Mouse (Mus musculus) kidney, embryonic 14.5 days (tissue): ENCODE measurements around the gene Wfdc11. TPM values are rescaled to one million over a fixed set of nuclear protein-coding genes. Genes with fewer than 3 reads are reported as not detected.
"Not testable (repeated sequence)": the region's sequence is repeated elsewhere in the genome, so short reads cannot be mapped to it uniquely, and the experiment has no call there.

Experiments used
- ATAC-seq: fragments of 200-750 bp; cut with Nextera tagmentation; 2 replicates; pipeline ENCODE4 v1.8.0; 2017; ENCODE audit warnings: moderate number of reproducible peaks, mild to moderate bottlenecking, moderate TSS enrichment, moderate library complexity; ENCODE audit not compliant: low FRiP score, low TSS enrichment
- H3K27ac ChIP-seq: fragments of 300-500 bp; sonication (generic); 2 replicates; pipeline ENCODE4 v1.5.1; 2014; ENCODE audit warnings: low read depth, mild to moderate bottlenecking, low read length, moderate library complexity, mixed read lengths
- H3K27me3 ChIP-seq: fragments of 300-500 bp; sonication (generic); 2 replicates; pipeline ENCODE4 v1.6.1; 2014; ENCODE audit warnings: mild to moderate bottlenecking, low read length; ENCODE audit not compliant: control insufficient read depth, insufficient read depth
- H3K36me3 ChIP-seq: fragments of 300-500 bp; sonication (generic); 2 replicates; pipeline ENCODE4 v1.6.1; 2014; ENCODE audit warnings: low read length, mixed read lengths; ENCODE audit not compliant: control insufficient read depth, insufficient read depth
- H3K4me1 ChIP-seq: fragments of 300-500 bp; sonication (generic); 2 replicates; pipeline ENCODE4 v1.6.1; 2014; ENCODE audit warnings: low read length, mixed read lengths; ENCODE audit not compliant: control insufficient read depth, insufficient read depth
- H3K4me2 ChIP-seq: fragments of 300-500 bp; sonication (generic); replicated peaks from 2 replicates; pipeline ENCODE4 v1.6.1; 2014; ENCODE audit warnings: low read depth, mild to moderate bottlenecking, low read length
- H3K4me3 ChIP-seq: fragments of 300-500 bp; sonication (generic); 2 replicates; pipeline ENCODE4 v1.5.1; 2014; ENCODE audit warnings: mild to moderate bottlenecking, low read length
- H3K9ac ChIP-seq: fragments of 300-500 bp; sonication (generic); 2 replicates; pipeline ENCODE4 v1.6.1; 2014; ENCODE audit warnings: low read depth, mild to moderate bottlenecking, low read length, moderate library complexity
- H3K9me3 ChIP-seq: fragments of 300-500 bp; sonication (generic); 2 replicates; pipeline ENCODE4 v1.6.1; 2016; ENCODE audit warnings: low read length; ENCODE audit not compliant: control insufficient read depth
- WGBS: fragments of 180-500 bp; shearing (Covaris S2); extraction: QIAGEN DNeasy Blood & Tissue Kit; methylation state at CpG from one replicate; pipeline ENCODE4 v1.1.7; 2014; 5-methylcytosine and 5-hydroxymethylcytosine counted together
- polyA plus RNA-seq: library from polyadenylated mRNA; unstranded; fragments of >200 nt; fragmentation: Nextera tagmentation; extraction: Ambion mirVana; gene quantifications from 2 replicates; pipeline ENCODE4 v1.2.1, GENCODE M21; 2014

Wfdc11 gene
- polyA plus RNA-seq, 1 experiment from 2014 or later: not detected

- not testable (repeated sequence) for H3K9ac ChIP-seq, ATAC-seq, H3K27me3 ChIP-seq, H3K4me2 ChIP-seq, H3K36me3 ChIP-seq, H3K27ac ChIP-seq, H3K4me1 ChIP-seq, H3K4me3 ChIP-seq, H3K9me3 ChIP-seq
- WGBS: 54% methylated on average over 8 of the region's 8 CpGs
Measured at GRCm38 (mm10) chr2:164613471-164613870, 60.4 kb downstream of the Wfdc11 start, which contains the start of the genes Wfdc6b and Wfdc8. TSS of gene Wfdc6b (plus strand) at chr2:164613522. TSS of gene Wfdc8 (minus strand) at chr2:164613626.

Other genes starting within 250 kb of the Wfdc11 start
- 87.8 and 108 TPM in 2 replicates for gene Sdc4, start 230.2 kb downstream of the Wfdc11 start, polyA plus RNA-seq
- gene Sys1, start 217.1 kb downstream of the Wfdc11 start, polyA plus RNA-seq: 66.8 and 69.4 TPM in 2 replicates
- gene Gm20458, start 213.1 kb downstream of the Wfdc11 start, polyA plus RNA-seq: 7.1 and 8.4 TPM in 2 replicates
- gene Trp53tg5, start 200.4 kb downstream of the Wfdc11 start, polyA plus RNA-seq: not detected in 2 replicates
- gene Dbndd2, start 188.0 kb downstream of the Wfdc11 start, polyA plus RNA-seq: 12.4 and 14.7 TPM in 2 replicates
- gene Pigt, start 176.6 kb downstream of the Wfdc11 start, polyA plus RNA-seq: 70.7 and 79.2 TPM in 2 replicates
- gene Wfdc2, start 111.7 kb downstream of the Wfdc11 start, polyA plus RNA-seq: 330 and 331 TPM in 2 replicates
- not detected in 2 replicates for gene Spint3, start 100.6 kb downstream of the Wfdc11 start, polyA plus RNA-seq
- not detected in 2 replicates for gene Wfdc6a, start 88.6 kb downstream of the Wfdc11 start, polyA plus RNA-seq
- not detected in 2 replicates for gene Eppin, start 80.5 kb downstream of the Wfdc11 start, polyA plus RNA-seq
- gene Wfdc6b, start 60.6 kb downstream of the Wfdc11 start, polyA plus RNA-seq: not detected in 2 replicates
- not detected in 2 replicates for gene Wfdc8, start 60.5 kb downstream of the Wfdc11 start, polyA plus RNA-seq
- gene Wfdc16, start 35.3 kb downstream of the Wfdc11 start, polyA plus RNA-seq: not detected in 2 replicates
- gene Wfdc10, start 18.0 kb downstream of the Wfdc11 start, polyA plus RNA-seq: not detected in 2 replicates
- not detected in 2 replicates for gene Wfdc9, start 17.5 kb downstream of the Wfdc11 start, polyA plus RNA-seq
- 0.54 and 0.93 TPM in 2 replicates for gene Wfdc13, start 11.0 kb upstream of the Wfdc11 start, polyA plus RNA-seq
- 1.1 and 1.4 TPM in 2 replicates for gene Spint4, start 24.4 kb upstream of the Wfdc11 start, polyA plus RNA-seq
- gene Spint5, start 41.2 kb upstream of the Wfdc11 start, polyA plus RNA-seq: not detected in 2 replicates
- gene Wfdc3, start 71.8 kb upstream of the Wfdc11 start, polyA plus RNA-seq: 0.83 and 1.4 TPM in 2 replicates
- 64.4 and 70.8 TPM in 2 replicates for gene Dnttip1, start 71.9 kb upstream of the Wfdc11 start, polyA plus RNA-seq
- 559 and 687 TPM in 2 replicates for gene Ube2c, start 95.8 kb upstream of the Wfdc11 start, polyA plus RNA-seq
- gene Tnnc2, start 105.9 kb upstream of the Wfdc11 start, polyA plus RNA-seq: 1.8 and 1.9 TPM in 2 replicates
- gene Snx21, start 111.7 kb upstream of the Wfdc11 start, polyA plus RNA-seq: 16.0 and 16.6 TPM in 2 replicates
- gene Acot8, start 130.8 kb upstream of the Wfdc11 start, polyA plus RNA-seq: 13.7 and 17.0 TPM in 2 replicates
- 7.3 and 9.0 TPM in 2 replicates for gene Zswim3, start 131.0 kb upstream of the Wfdc11 start, polyA plus RNA-seq
- 12.4 and 20.0 TPM in 2 replicates for gene Zswim1, start 148.6 kb upstream of the Wfdc11 start, polyA plus RNA-seq
- not detected in 2 replicates for gene Spata25, start 154.4 kb upstream of the Wfdc11 start, polyA plus RNA-seq
- 122 and 135 TPM in 2 replicates for gene Ctsa, start 158.8 kb upstream of the Wfdc11 start, polyA plus RNA-seq
- gene Neurl2, start 159.4 kb upstream of the Wfdc11 start, polyA plus RNA-seq: 6.0 and 6.6 TPM in 2 replicates
- gene Pltp, start 183.6 kb upstream of the Wfdc11 start, polyA plus RNA-seq: 25.7 and 34.6 TPM in 2 replicates
- 68.9 and 72.9 TPM in 2 replicates for gene Pcif1, start 205.2 kb upstream of the Wfdc11 start, polyA plus RNA-seq
- gene Zfp335, start 237.7 kb upstream of the Wfdc11 start, polyA plus RNA-seq: 10.7 and 13.8 TPM in 2 replicates